Mouse (Mus musculus) heart, embryonic 15.5 days (tissue): Measurements from ENCODE around the gene Hnrnph1. TPM values are rescaled to one million over a fixed set of nuclear protein-coding genes. Genes with fewer than 3 reads are reported as not detected.
A peak's percentile ranks its signal among the peaks of the same experiment; 100 is the strongest.

Source experiments
- microRNA counts: library from miRNA; unstranded; fragments of <30 nt; microRNA quantifications from one replicate; lab custom pipeline; 2016
- microRNA-seq: library from miRNA; unstranded; fragments of <30 nt; microRNA quantifications from one replicate; pipeline ENCODE4, GENCODE M21; 2016
- polyA plus RNA-seq: library from polyadenylated mRNA; unstranded; fragments of >200 nt; fragmentation: Nextera tagmentation; extraction: Ambion mirVana; gene quantifications from 2 replicates; pipeline ENCODE4 v1.2.1, GENCODE M21; 2015

Gene Hnrnph1
- polyA plus RNA-seq, 1 experiment from 2014 or later, result 190 TPM

MicroRNA genes within 50 kb of the gene (microRNA counts, 519-probe panel; counts per million panel counts)
- microRNA mmu-miR-804 (lab: Ali Mortazavi, UCI), result 2,506 counts per million, percentile 52 among the panel's probes with 10 or more counts

Small RNA genes within 50 kb of the gene (microRNA-seq; reads per million reads assigned to microRNA genes)
- not detected for gene Mir804

Other genes starting within 250 kb of the Hnrnph1 start
- 25.6 and 33.8 TPM in 2 replicates for gene Tbc1d9b, start 245.6 kb upstream of the Hnrnph1 start, polyA plus RNA-seq
- 7.9 and 12.2 TPM in 2 replicates for gene Mrnip, start 202.5 kb upstream of the Hnrnph1 start, polyA plus RNA-seq
- gene Sqstm1, start 166.2 kb upstream of the Hnrnph1 start, polyA plus RNA-seq, result 213 and 270 TPM in 2 replicates
- gene Mgat4b, start 166.1 kb upstream of the Hnrnph1 start, polyA plus RNA-seq, result 29.2 and 35.5 TPM in 2 replicates
- 1.6 and 2.6 TPM in 2 replicates for gene Ltc4s, start 138.4 kb upstream of the Hnrnph1 start, polyA plus RNA-seq
- gene Maml1, start 84.7 kb upstream of the Hnrnph1 start, polyA plus RNA-seq, result 3.2 and 3.8 TPM in 2 replicates
- gene Canx, start 51.3 kb upstream of the Hnrnph1 start, polyA plus RNA-seq, result 247 and 251 TPM in 2 replicates
- gene Cby3, start 22.5 kb upstream of the Hnrnph1 start, polyA plus RNA-seq, result 0.20 and 0.30 TPM in 2 replicates
- 25.6 and 28.9 TPM in 2 replicates for gene Rufy1, start 54.1 kb downstream of the Hnrnph1 start, polyA plus RNA-seq
- gene Adamts2, start 225.1 kb downstream of the Hnrnph1 start, polyA plus RNA-seq, result 9.7 and 14.7 TPM in 2 replicates